ENCODE assay signal across 13 mouse cellular contexts in genomic region chr1:139039529-139040230, GRCm38 (mm10).
DNase-seq lines count a peak whose midpoint lies in the region; ATAC-seq and TF ChIP-seq lines count a peak whose summit lies in the region.
"Had no signal": no experiment of that assay in that cellular context is flagged by ENCODE, and none has a peak within 500 bp of the region (broad histone marks: within the 10 kb centered on the region; RNA-seq: fewer than 3 reads in every experiment).

No protein-coding gene starts in this region.

- H3K4me1 ChIP-seq in midbrain, embryonic 11.5 days (ENCODE audit: control insufficient read depth, insufficient read depth, low read length): peaks cover 6% of the 10 kb centered on the region
- peaks cover 25% of the 10 kb centered on the region for H3K4me1 ChIP-seq in midbrain, embryonic 10.5 days
- peaks cover 2% of the 10 kb centered on the region; the same call in 1 of the 2 replicates for H3K4me1 ChIP-seq in midbrain, postnatal 0 days (ENCODE audit: insufficient read depth, low read length)

- H3K4me3 ChIP-seq in midbrain, embryonic 11.5 days (ENCODE audit: low read depth, low read length): no peak overlapping the region
- no peak overlapping the region for H3K4me3 ChIP-seq in midbrain, embryonic 10.5 days
- H3K4me3 ChIP-seq in midbrain, postnatal 0 days (ENCODE audit: low read depth, low read length): no peak overlapping the region
- H3K4me3 ChIP-seq: liver, embryonic 12.5 days had no signal

- no peak for DNase-seq in midbrain, embryonic 11.5 days (ENCODE audit: low spot score, missing footprints)
- DNase-seq in midbrain, embryonic 10.5 days (ENCODE audit: low spot score): no peak
- DNase-seq in brain, embryonic 14.5 days (ENCODE audit: low read depth): peak; percentile 84
- peak; percentile 19 to 52 for DNase-seq in cerebellum, postnatal 14 days
- DNase-seq in midbrain, postnatal 0 days (ENCODE audit: low spot score): peak; percentile 16
- DNase-seq in testis, postnatal 10 days (ENCODE audit: low spot score): no peak
- DNase-seq in frontal cortex, adult 2 months (ENCODE audit: extremely low spot score in 1 of 2, low spot score in 1 of 2): no peak
- no peak for DNase-seq in right cerebral cortex, postnatal 10 days (ENCODE audit: low spot score in 2 of 2)
- DNase-seq: adrenal gland, postnatal 25 days; heart, postnatal 14 days; kidney, postnatal 25 days; lung, postnatal 10 days had no signal

- no peaks in the 10 kb centered on the region for H3K27me3 ChIP-seq in midbrain, embryonic 11.5 days (ENCODE audit: control insufficient read depth, insufficient read depth, low read length)
- no peaks in the 10 kb centered on the region for H3K27me3 ChIP-seq in midbrain, embryonic 10.5 days (ENCODE audit: low read depth, poor library complexity, severe bottlenecking)
- H3K27me3 ChIP-seq in midbrain, postnatal 0 days (ENCODE audit: insufficient read depth, low read length): no peaks in the 10 kb centered on the region
- H3K27me3 ChIP-seq: liver, embryonic 12.5 days had no signal

- no peak overlapping the region for H3K4me2 ChIP-seq in midbrain, embryonic 11.5 days
- H3K4me2 ChIP-seq in midbrain, postnatal 0 days (ENCODE audit: low read depth, low read length, poor library complexity, severe bottlenecking): no peak overlapping the region
- H3K4me2 ChIP-seq: liver, embryonic 12.5 days had no signal

- no peaks in the 10 kb centered on the region for H3K9me3 ChIP-seq in midbrain, embryonic 11.5 days (ENCODE audit: control insufficient read depth, low read length)
- no peaks in the 10 kb centered on the region for H3K9me3 ChIP-seq in midbrain, embryonic 10.5 days (replicated peaks)
- H3K9me3 ChIP-seq in midbrain, postnatal 0 days (ENCODE audit: low read length): no peaks in the 10 kb centered on the region
- H3K9me3 ChIP-seq: liver, embryonic 12.5 days had no signal

- no peak overlapping the region for H3K9ac ChIP-seq in midbrain, embryonic 11.5 days (ENCODE audit: low read length)
- no peak overlapping the region for H3K9ac ChIP-seq in midbrain, postnatal 0 days (replicated peaks; ENCODE audit: low read length, poor library complexity, severe bottlenecking)
- H3K9ac ChIP-seq: liver, embryonic 12.5 days had no signal

- WGBS in midbrain, embryonic 11.5 days: 36% methylated on average over 7 of the region's 7 CpGs
- 51% methylated on average over 7 of the region's 7 CpGs for WGBS in midbrain, embryonic 10.5 days
- WGBS in midbrain, postnatal 0 days: 45% methylated on average over 7 of the region's 7 CpGs

- TF ChIP-seq POLR2A in brain, embryonic 14.5 days (IDR thresholded peaks at IDR 0.05; ENCODE audit: borderline replicate concordance, extremely low read depth, insufficient read depth, insufficient read length, poor library complexity, severe bottlenecking): no peak

- H3K27ac ChIP-seq in midbrain, embryonic 11.5 days (ENCODE audit: low read depth, low read length): no peak overlapping the region
- H3K27ac ChIP-seq in midbrain, embryonic 10.5 days (replicated peaks): no peak overlapping the region
- no peak overlapping the region for H3K27ac ChIP-seq in midbrain, postnatal 0 days (ENCODE audit: low read depth, low read length)
- H3K27ac ChIP-seq: liver, embryonic 12.5 days had no signal

- H3K36me3 ChIP-seq in midbrain, embryonic 11.5 days (ENCODE audit: control insufficient read depth, insufficient read depth, low read length): no peaks in the 10 kb centered on the region
- H3K36me3 ChIP-seq in midbrain, embryonic 10.5 days: no peaks in the 10 kb centered on the region
- no peaks in the 10 kb centered on the region for H3K36me3 ChIP-seq in midbrain, postnatal 0 days (ENCODE audit: insufficient read depth, low read length)
- H3K36me3 ChIP-seq: liver, embryonic 12.5 days had no signal

- TF ChIP-seq CTCF in brain, embryonic 14.5 days (IDR thresholded peaks at IDR 0.05; ENCODE audit: borderline replicate concordance, extremely low read depth, insufficient read depth, insufficient read length): no peak
- TF ChIP-seq CTCF in midbrain, postnatal 0 days (IDR thresholded peaks at IDR 0.05): no peak

- ATAC-seq in midbrain, embryonic 11.5 days (ENCODE audit: low FRiP score): peak; percentile 70
- ATAC-seq in midbrain, postnatal 0 days (ENCODE audit: low FRiP score): no peak
- ATAC-seq: liver, embryonic 12.5 days had no signal

Comparison
In these comparisons a context has a peak if more than half of its experiments do, and no peak if none do; other contexts are left out.
1. DNase-seq: peak in brain, embryonic 14.5 days (single experiment), cerebellum, postnatal 14 days (2 of 2) and midbrain, postnatal 0 days (single experiment); none in midbrain, embryonic 11.5 days (single experiment), midbrain, embryonic 10.5 days (single experiment), testis, postnatal 10 days (single experiment), frontal cortex, adult 2 months (0 of 2) and right cerebral cortex, postnatal 10 days (0 of 2).